Mouse (Mus musculus) heart, embryonic 14.5 days (tissue): ENCODE results near the gene Peli2. TPM values are rescaled to one million over a fixed set of nuclear protein-coding genes. Genes with fewer than 3 reads are reported as not detected.

ENCODE experiments used
- ATAC-seq: fragments of 200-750 bp; cut with Nextera tagmentation; 2 replicates; pipeline ENCODE4 v1.8.0; 2017; ENCODE audit warnings: low read depth, moderate TSS enrichment; ENCODE audit not compliant: insufficient number of reproducible peaks, insufficient read depth, low FRiP score
- H3K27ac ChIP-seq, 2 experiments: fragments of 200-500 bp in 1 of 2; fragments of 300-500 bp in 1 of 2; sonication (generic) in 1 of 2; replicated peaks in 1 of 2; 2 replicates each; pipeline ENCODE4 v1.5.1; 2012 to 2014; ENCODE audit warnings: low read depth in 2 of 2, low read length in 2 of 2, control low read depth in 1 of 2, mild to moderate bottlenecking in 1 of 2, mixed read lengths in 1 of 2; ENCODE audit not compliant: control insufficient read depth in 1 of 2, insufficient read depth in 1 of 2
- H3K27me3 ChIP-seq: fragments of 300-500 bp; sonication (generic); 2 replicates; pipeline ENCODE4 v1.6.1; 2014; ENCODE audit warnings: mild to moderate bottlenecking, low read length, control low read depth; ENCODE audit not compliant: control insufficient read depth, insufficient read depth
- H3K36me3 ChIP-seq: fragments of 300-500 bp; sonication (generic); 2 replicates; pipeline ENCODE4 v1.6.1; 2014; ENCODE audit warnings: mild to moderate bottlenecking, control low read depth, low read length, mixed read lengths; ENCODE audit not compliant: control insufficient read depth, insufficient read depth
- H3K4me1 ChIP-seq, 2 experiments: fragments of 200-500 bp in 1 of 2; fragments of 300-500 bp in 1 of 2; sonication (generic) in 1 of 2; 2 replicates each; pipeline ENCODE4 v1.6.1; 2012 to 2014; ENCODE audit warnings: low read length in 2 of 2, control low read depth in 1 of 2, mixed read lengths in 1 of 2; ENCODE audit not compliant: control insufficient read depth in 2 of 2, insufficient read depth in 2 of 2
- H3K4me2 ChIP-seq: fragments of 300-500 bp; sonication (generic); 2 replicates; pipeline ENCODE4 v1.6.1; 2014; ENCODE audit warnings: mild to moderate bottlenecking, low read length
- H3K4me3 ChIP-seq, 2 experiments: fragments of 200-500 bp in 1 of 2; fragments of 300-500 bp in 1 of 2; sonication (generic) in 1 of 2; 2 replicates each; pipeline ENCODE4 v1.5.1; 2012 to 2014; ENCODE audit warnings: low read length in 2 of 2, mild to moderate bottlenecking in 2 of 2, control low read depth in 1 of 2, low read depth in 1 of 2, moderate library complexity in 1 of 2; ENCODE audit not compliant: control insufficient read depth in 1 of 2, insufficient read depth in 1 of 2
- H3K9ac ChIP-seq: fragments of 300-500 bp; sonication (generic); 2 replicates; pipeline ENCODE4 v1.6.1; 2014; ENCODE audit warnings: mild to moderate bottlenecking, low read length
- H3K9me3 ChIP-seq: fragments of 300-500 bp; sonication (generic); 2 replicates; pipeline ENCODE4 v1.6.1; 2016; ENCODE audit warnings: low read length, control low read depth; ENCODE audit not compliant: control insufficient read depth
- WGBS: fragments of 180-500 bp; shearing (Covaris S2); extraction: QIAGEN DNeasy Blood & Tissue Kit; methylation state at CpG from one replicate; pipeline ENCODE4 v1.1.7; 2014; 5-methylcytosine and 5-hydroxymethylcytosine counted together
- polyA plus RNA-seq: library from polyadenylated mRNA; unstranded; fragments of >200 nt; fragmentation: Nextera tagmentation; extraction: Ambion mirVana; gene quantifications from 2 replicates; pipeline ENCODE4 v1.2.1, GENCODE M21; 2014

Peli2 gene
- polyA plus RNA-seq, 1 experiment from 2014 or later = 5.0 TPM

DNA sequence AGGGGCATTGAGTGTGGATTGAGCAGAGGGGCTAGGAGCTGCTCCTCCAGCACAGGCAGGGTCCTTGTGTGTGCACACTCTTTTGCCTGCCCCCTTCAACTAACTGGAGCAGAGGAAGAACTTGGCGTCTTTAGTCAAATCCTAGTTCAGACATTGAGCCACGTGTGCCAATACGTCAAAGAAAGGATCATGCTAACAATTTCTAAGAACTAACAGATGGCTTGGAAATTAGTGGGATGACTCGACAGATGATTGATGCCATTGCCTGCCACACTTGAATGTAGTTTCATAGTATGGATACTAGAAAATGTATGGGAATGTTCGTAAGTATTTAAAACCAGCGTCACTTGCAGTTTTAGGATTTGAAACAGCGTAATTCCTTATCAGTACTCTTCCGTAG is 54.5 kb downstream of the Peli2 start:
- H3K27ac ChIP-seq = no peak overlapping the region
- no peak for ATAC-seq
- no peaks in the 10 kb centered on the region for H3K27me3 ChIP-seq
- no peaks in the 10 kb centered on the region for H3K36me3 ChIP-seq
- H3K9me3 ChIP-seq = no peaks in the 10 kb centered on the region
- H3K9ac ChIP-seq = no peak overlapping the region
- no peaks in the 10 kb centered on the region for H3K4me1 ChIP-seq
- H3K4me3 ChIP-seq = no peak overlapping the region
- no peak overlapping the region for H3K4me2 ChIP-seq
- WGBS = 85% methylated on average over 8 of the region's 8 CpGs

DNA sequence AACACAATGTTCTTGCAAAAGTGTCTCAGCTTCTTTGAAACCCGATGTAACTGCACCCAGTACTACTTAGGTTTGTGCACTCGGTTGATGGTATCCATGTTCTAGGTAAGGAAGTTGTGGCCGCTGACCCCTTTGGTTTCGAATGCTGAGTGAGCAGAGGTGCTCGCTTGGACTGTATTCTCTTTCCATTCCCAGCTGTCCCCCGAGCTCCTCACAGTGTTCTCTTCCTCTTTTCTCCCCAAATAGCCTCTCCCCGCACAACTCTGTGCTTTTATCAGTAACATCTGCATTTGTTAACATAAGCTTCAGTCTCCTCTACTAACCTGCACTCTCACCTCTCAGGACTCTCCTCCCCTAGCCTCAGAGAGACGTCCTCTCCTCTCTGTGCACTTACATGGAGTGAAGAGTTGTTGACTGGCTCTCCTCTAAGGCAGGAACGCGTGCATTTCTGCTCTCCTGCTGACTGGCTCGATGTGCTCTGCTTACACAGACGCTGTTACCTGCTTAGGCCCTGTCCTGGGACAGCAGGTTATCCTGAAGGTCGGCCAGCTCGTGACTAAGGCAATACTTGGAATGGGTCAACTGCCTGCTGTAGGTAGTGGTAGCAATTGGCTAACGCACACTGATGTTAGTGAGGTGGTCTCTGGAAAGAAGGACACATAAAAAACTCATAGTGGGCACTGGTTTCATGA is 57.8 kb downstream of the Peli2 start:
- WGBS = 71% methylated on average over 15 of the region's 15 CpGs
- Histone ChIP-seq H3K27me3 (no peaks in the 10 kb centered on the region), H3K9me3 (peaks cover 11% of the 10 kb centered on the region), H3K4me1 (no peaks in the 10 kb centered on the region), H3K4me3 (no peak overlapping the region), H3K9ac (no peak overlapping the region), H3K27ac (no peak overlapping the region), H3K4me2 (no peak overlapping the region), H3K36me3 (no peaks in the 10 kb centered on the region)
- no peak for ATAC-seq

DNA sequence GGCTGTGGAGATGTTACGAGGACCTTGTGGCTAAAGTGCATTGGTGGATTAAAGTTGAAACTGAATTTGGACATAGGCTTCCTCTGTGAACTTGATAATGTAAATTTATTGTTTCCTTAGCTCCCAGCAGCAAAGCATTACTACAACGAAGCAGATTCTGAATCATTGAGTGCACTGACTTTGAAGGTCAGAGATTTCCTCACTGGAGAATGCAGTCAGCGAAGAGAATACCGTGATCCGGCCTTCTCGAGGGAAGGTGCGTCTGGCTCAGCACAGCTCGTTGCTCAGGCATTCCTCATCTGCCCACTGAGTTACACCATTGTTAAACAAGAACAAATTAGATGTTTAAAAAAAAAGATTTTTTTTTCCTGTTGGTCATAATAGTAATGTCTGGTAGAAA is 58.4 kb downstream of the Peli2 start:
- Histone ChIP-seq H3K4me2 (no peak overlapping the region), H3K27ac (no peak overlapping the region), H3K4me1 (no peaks in the 10 kb centered on the region), H3K4me3 (no peak overlapping the region), H3K27me3 (no peaks in the 10 kb centered on the region), H3K9ac (no peak overlapping the region), H3K9me3 (peaks cover 13% of the 10 kb centered on the region), H3K36me3 (no peaks in the 10 kb centered on the region)
- no peak for ATAC-seq
- WGBS = 78% methylated on average over 8 of the region's 8 CpGs

DNA sequence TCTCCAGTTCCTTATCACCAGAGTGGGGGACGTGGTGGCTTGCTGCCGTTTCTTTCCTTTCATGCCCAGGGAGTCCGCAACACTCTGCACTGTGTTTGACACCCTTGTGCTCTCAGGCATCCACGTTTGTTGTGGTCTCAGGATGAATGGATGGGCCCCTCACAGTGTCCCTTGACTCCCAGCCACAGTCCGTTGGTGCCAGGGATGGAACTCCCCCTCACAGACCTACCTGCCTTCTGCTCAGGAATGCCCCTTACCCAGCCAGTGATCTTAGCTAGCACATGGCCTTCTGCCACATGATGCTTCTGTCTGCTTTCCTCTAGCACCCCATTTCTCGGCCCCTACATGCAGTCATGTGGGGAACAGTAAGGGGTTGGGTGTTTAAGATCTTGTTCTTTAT is 65.7 kb downstream of the Peli2 start:
- 67% methylated on average over 6 of the region's 6 CpGs for WGBS

DNA sequence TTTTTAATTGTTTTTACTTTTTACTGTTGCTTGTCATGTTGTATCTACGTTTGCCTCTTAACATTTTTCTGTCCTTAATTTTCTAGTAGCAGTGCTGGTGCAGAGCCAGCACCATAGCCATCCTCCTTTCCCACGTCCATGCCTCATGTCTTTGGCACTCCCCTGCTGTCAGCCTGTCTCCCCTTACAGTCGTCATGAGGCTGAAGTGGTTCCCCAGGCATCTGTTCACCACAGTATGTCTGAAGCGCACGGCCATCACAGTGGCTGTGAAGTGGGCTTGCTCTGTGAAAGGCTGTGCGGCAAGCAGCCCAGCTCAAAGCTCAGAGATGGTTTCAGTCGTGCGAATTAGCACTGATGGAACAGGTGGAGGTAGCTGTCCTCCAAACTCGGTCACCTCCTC is 66.5 kb downstream of the Peli2 start:
- no peak overlapping the region for H3K27ac ChIP-seq
- H3K9ac ChIP-seq = no peak overlapping the region
- 48% methylated on average over 9 of the region's 9 CpGs for WGBS
- H3K4me2 ChIP-seq = no peak overlapping the region
- peaks cover 11% of the 10 kb centered on the region for H3K9me3 ChIP-seq
- ATAC-seq = no peak
- no peaks in the 10 kb centered on the region for H3K27me3 ChIP-seq
- H3K36me3 ChIP-seq = no peaks in the 10 kb centered on the region
- no peak overlapping the region for H3K4me3 ChIP-seq
- peaks cover 0 to 3% of the 10 kb centered on the region in 2 experiments; a peak in 1 of 4 replicates for H3K4me1 ChIP-seq

More for the DNA sequence above, 65.7 kb downstream of the Peli2 start:
- Histone ChIP-seq H3K4me3 (no peak overlapping the region), H3K9ac (no peak overlapping the region), H3K4me1 (peaks cover 0 to 3% of the 10 kb centered on the region in 2 experiments; a peak in 1 of 4 replicates), H3K36me3 (no peaks in the 10 kb centered on the region), H3K27ac (no peak overlapping the region), H3K4me2 (no peak overlapping the region), H3K9me3 (peaks cover 13% of the 10 kb centered on the region), H3K27me3 (no peaks in the 10 kb centered on the region)
- no peak for ATAC-seq

DNA sequence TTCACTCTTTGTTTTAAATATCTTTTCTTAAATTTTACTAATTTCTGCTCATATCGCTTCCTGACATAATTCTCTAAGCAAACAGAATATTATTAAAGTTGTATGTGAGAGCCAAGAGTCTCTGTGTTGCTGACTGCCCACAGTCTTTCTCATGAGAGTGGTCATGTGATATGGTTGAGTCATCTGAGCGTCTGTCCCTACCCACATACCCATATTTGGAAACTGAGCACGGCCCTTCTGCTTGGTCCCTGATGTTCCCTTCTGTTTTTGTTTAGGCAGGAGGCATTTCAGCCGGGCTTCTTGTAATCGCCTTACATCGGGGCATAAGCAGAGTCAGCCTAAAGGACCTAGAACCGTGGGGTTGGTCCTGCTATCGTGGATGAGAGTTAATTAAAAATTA is 68.7 kb downstream of the Peli2 start:
- no peak overlapping the region for H3K4me2 ChIP-seq
- no peak for ATAC-seq
- no peak overlapping the region for H3K9ac ChIP-seq
- peaks cover 1 to 3% of the 10 kb centered on the region in 2 experiments; a peak in 1 of 4 replicates for H3K4me1 ChIP-seq
- 47% methylated on average over 8 of the region's 8 CpGs for WGBS
- H3K9me3 ChIP-seq = no peaks in the 10 kb centered on the region
- H3K36me3 ChIP-seq = no peaks in the 10 kb centered on the region
- no peaks in the 10 kb centered on the region for H3K27me3 ChIP-seq
- H3K27ac ChIP-seq = no peak overlapping the region
- no peak overlapping the region for H3K4me3 ChIP-seq

DNA sequence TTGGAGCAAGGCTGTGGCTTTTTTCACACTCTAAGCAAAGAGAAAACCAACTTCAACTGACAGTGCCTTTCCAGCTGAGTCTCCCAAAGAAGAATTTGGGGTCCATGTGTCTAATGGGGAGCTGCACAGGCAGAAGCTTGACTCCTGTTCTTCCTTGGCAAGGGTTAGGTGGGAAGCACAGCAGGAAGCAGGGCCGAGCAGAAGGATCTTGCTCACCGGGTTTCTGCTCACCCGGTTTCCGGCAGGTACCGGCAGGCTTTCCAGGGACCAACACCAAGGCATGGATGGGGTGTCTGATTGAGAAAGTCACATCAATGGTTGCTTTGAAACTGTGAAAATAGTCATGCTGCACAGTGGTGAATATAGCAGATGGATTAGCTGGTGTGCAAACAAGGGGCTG is 70.3 kb downstream of the Peli2 start:
- H3K4me1 ChIP-seq = peaks cover 3% of the 10 kb centered on the region in 2 experiments; a peak in 1 of 4 replicates

DNA sequence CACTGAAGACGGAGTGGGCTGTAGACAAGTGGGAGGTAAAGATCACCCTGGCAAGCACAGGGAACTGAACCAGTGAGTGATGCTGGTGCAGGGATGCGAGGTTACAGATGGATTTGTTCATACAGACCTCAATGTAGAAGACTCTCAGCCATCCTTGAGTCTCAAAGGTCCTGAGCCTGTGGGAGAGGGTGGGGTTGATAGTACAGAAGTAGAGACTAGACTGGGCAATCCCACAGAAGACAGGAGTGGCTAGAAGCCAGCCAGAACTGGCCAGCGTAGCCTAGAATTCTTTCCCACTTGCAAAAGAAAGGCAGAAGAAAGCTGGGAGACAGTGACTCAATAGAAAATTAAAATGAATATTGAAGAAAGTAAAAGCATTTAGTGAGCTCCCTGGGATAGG is 71.3 kb downstream of the Peli2 start:
- H3K36me3 ChIP-seq = no peaks in the 10 kb centered on the region
- 84% methylated on average over 3 of the region's 3 CpGs for WGBS

More for the DNA sequence above, 70.3 kb downstream of the Peli2 start:
- ATAC-seq = no peak
- no peaks in the 10 kb centered on the region for H3K36me3 ChIP-seq
- H3K27me3 ChIP-seq = no peaks in the 10 kb centered on the region; the same call in 1 of the 2 replicates
- no peak overlapping the region for H3K27ac ChIP-seq
- no peak overlapping the region for H3K4me2 ChIP-seq
- 96% methylated on average over 5 of the region's 5 CpGs for WGBS
- H3K9ac ChIP-seq = no peak overlapping the region
- H3K9me3 ChIP-seq = no peaks in the 10 kb centered on the region
- H3K4me3 ChIP-seq = no peak overlapping the region

More for the DNA sequence above, 71.3 kb downstream of the Peli2 start:
- no peak for ATAC-seq
- no peaks in the 10 kb centered on the region for H3K9me3 ChIP-seq
- no peaks in the 10 kb centered on the region; the same call in 1 of the 2 replicates for H3K27me3 ChIP-seq
- H3K4me2 ChIP-seq = no peak overlapping the region
- H3K27ac ChIP-seq = no peak overlapping the region
- H3K9ac ChIP-seq = no peak overlapping the region
- no peak overlapping the region for H3K4me3 ChIP-seq
- H3K4me1 ChIP-seq = peaks cover 3 to 4% of the 10 kb centered on the region in 2 experiments; a peak in 3 of 4 replicates
